Comparison of ENCODE assay signal across 8 mouse cellular contexts in the genomic region with DNA sequence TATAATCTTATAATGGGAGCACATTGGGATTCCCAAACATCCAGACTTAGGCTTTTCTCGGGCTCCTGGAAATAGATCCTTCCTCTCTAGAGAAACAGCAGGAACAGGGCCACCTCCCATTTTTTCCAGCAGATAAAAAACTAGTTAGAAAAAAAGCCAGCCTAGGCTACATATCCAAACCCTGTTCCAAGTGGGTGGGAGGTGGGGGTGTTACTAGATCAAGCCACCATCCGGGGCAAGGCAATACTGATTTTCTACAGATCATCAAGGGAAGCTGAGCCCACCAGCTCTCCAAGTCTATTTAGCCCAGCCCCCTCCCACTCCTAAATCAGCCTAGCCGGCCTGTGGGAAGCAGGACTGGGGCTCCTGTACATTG. TPM values are rescaled to one million over a fixed set of nuclear protein-coding genes. Genes with fewer than 3 reads are reported as not detected.
DNase-seq lines count a peak whose midpoint lies in the region; ATAC-seq lines count a peak whose summit lies in the region.

No protein-coding gene starts in this region.

- 56% methylated on average over 3 of the region's 3 CpGs for WGBS in neural tube, embryonic 11.5 days
- 54% methylated on average over 3 of the region's 3 CpGs for WGBS in heart, embryonic 14.5 days
- WGBS in limb, embryonic 15.5 days = 23% methylated on average over 3 of the region's 3 CpGs
- 57% methylated on average over 3 of the region's 3 CpGs for WGBS in stomach, embryonic 14.5 days

- no peak overlapping the region for H3K27ac ChIP-seq in neural tube, embryonic 11.5 days (ENCODE audit: low read depth, low read length)
- H3K27ac ChIP-seq in heart, embryonic 14.5 days (replicated peaks in 1 of 2; ENCODE audit: control insufficient read depth in 1 of 2, insufficient read depth in 1 of 2, low read depth in 2 of 2, low read length in 2 of 2) = peak overlapping the region; percentile 86 to 87
- peak overlapping the region; percentile 89 for H3K27ac ChIP-seq in limb, embryonic 15.5 days
- peak overlapping the region; percentile 62; the same call in 1 of the 2 replicates for H3K27ac ChIP-seq in stomach, embryonic 14.5 days (ENCODE audit: low read length)

- peaks cover 14% of the 10 kb centered on the region for H3K4me1 ChIP-seq in neural tube, embryonic 11.5 days (ENCODE audit: control insufficient read depth, insufficient read depth, low read length)
- H3K4me1 ChIP-seq in heart, embryonic 14.5 days (ENCODE audit: control insufficient read depth in 2 of 2, insufficient read depth in 2 of 2, low read length in 2 of 2) = peaks cover 17 to 23% of the 10 kb centered on the region in 2 experiments
- H3K4me1 ChIP-seq in limb, embryonic 15.5 days = peaks cover 36% of the 10 kb centered on the region
- H3K4me1 ChIP-seq in stomach, embryonic 14.5 days (ENCODE audit: control insufficient read depth, insufficient read depth, low read length) = peaks cover 20% of the 10 kb centered on the region; the same call in 1 of the 2 replicates

- no peak overlapping the region for H3K9ac ChIP-seq in neural tube, embryonic 11.5 days (ENCODE audit: low read length)
- H3K9ac ChIP-seq in heart, embryonic 14.5 days (ENCODE audit: low read length) = peak overlapping the region; percentile 88
- peak overlapping the region; percentile 40 for H3K9ac ChIP-seq in limb, embryonic 15.5 days
- H3K9ac ChIP-seq in stomach, embryonic 14.5 days (replicated peaks; ENCODE audit: low read depth, low read length) = no peak overlapping the region

- H3K4me3 ChIP-seq in neural tube, embryonic 11.5 days (ENCODE audit: low read depth, low read length) = no peak overlapping the region
- peak overlapping the region; percentile 42 to 74 for H3K4me3 ChIP-seq in heart, embryonic 14.5 days (ENCODE audit: control insufficient read depth in 1 of 2, insufficient read depth in 1 of 2, low read depth in 1 of 2, low read length in 2 of 2)
- H3K4me3 ChIP-seq in limb, embryonic 15.5 days = peak overlapping the region; percentile 62
- peak overlapping the region; percentile 17; the same call in 1 of the 2 replicates for H3K4me3 ChIP-seq in stomach, embryonic 14.5 days (ENCODE audit: low read depth, low read length)

- no peak for DNase-seq in neural tube, embryonic 11.5 days (ENCODE audit: low spot score)
- DNase-seq in neural tube, embryonic 10.5 days (ENCODE audit: extremely low spot score, low spot score) = no peak
- DNase-seq in cerebellum, postnatal 10 days = no peak
- no peak for DNase-seq in left cerebral cortex, adult 9 months (ENCODE audit: low spot score in 2 of 2)

- no peaks in the 10 kb centered on the region for H3K27me3 ChIP-seq in neural tube, embryonic 11.5 days (ENCODE audit: control insufficient read depth, insufficient read depth, low read length)
- no peaks in the 10 kb centered on the region for H3K27me3 ChIP-seq in heart, embryonic 14.5 days (ENCODE audit: control insufficient read depth, insufficient read depth, low read length)
- no peaks in the 10 kb centered on the region for H3K27me3 ChIP-seq in limb, embryonic 15.5 days
- no peaks in the 10 kb centered on the region for H3K27me3 ChIP-seq in stomach, embryonic 14.5 days (ENCODE audit: control insufficient read depth, insufficient read depth, low read length)

- ATAC-seq in neural tube, embryonic 11.5 days (ENCODE audit: insufficient read depth, low FRiP score, low TSS enrichment) = no peak
- ATAC-seq in heart, embryonic 14.5 days (ENCODE audit: insufficient number of reproducible peaks, insufficient read depth, low FRiP score, low read depth) = no peak
- no peak for ATAC-seq in limb, embryonic 15.5 days (ENCODE audit: insufficient number of reproducible peaks, low FRiP score, low TSS enrichment, low read depth)
- ATAC-seq in stomach, embryonic 14.5 days (ENCODE audit: insufficient number of reproducible peaks, insufficient read depth, low FRiP score, low read depth) = no peak
- no peak for ATAC-seq in CD4-positive, CD25-positive, alpha-beta regulatory T cell, adult 4 months

- peaks cover 8% of the 10 kb centered on the region for H3K36me3 ChIP-seq in neural tube, embryonic 11.5 days (ENCODE audit: control insufficient read depth, insufficient read depth, low read length)
- H3K36me3 ChIP-seq in heart, embryonic 14.5 days (ENCODE audit: control insufficient read depth, insufficient read depth, low read length) = peaks cover 38% of the 10 kb centered on the region
- peaks cover 45% of the 10 kb centered on the region for H3K36me3 ChIP-seq in limb, embryonic 15.5 days
- H3K36me3 ChIP-seq in stomach, embryonic 14.5 days (ENCODE audit: control insufficient read depth, insufficient read depth, low read length) = peaks cover 10% of the 10 kb centered on the region

- no peaks in the 10 kb centered on the region for H3K9me3 ChIP-seq in neural tube, embryonic 11.5 days (ENCODE audit: control insufficient read depth, low read length)
- H3K9me3 ChIP-seq in heart, embryonic 14.5 days (ENCODE audit: control insufficient read depth, low read length) = no peaks in the 10 kb centered on the region
- H3K9me3 ChIP-seq in limb, embryonic 15.5 days = no peaks in the 10 kb centered on the region
- H3K9me3 ChIP-seq in stomach, embryonic 14.5 days (ENCODE audit: control insufficient read depth, low read depth, low read length) = no peaks in the 10 kb centered on the region

- peak overlapping the region; percentile 12 for H3K4me2 ChIP-seq in neural tube, embryonic 11.5 days (ENCODE audit: low read depth)
- H3K4me2 ChIP-seq in heart, embryonic 14.5 days (ENCODE audit: low read length) = peak overlapping the region; percentile 97
- peak overlapping the region; percentile 92 for H3K4me2 ChIP-seq in limb, embryonic 15.5 days
- peak overlapping the region; percentile 83 for H3K4me2 ChIP-seq in stomach, embryonic 14.5 days (replicated peaks; ENCODE audit: low read depth, low read length)

RNA-seq across cellular contexts. Expression of gene Prkd2, which starts 2.0 kb away (rescaled TPM):
- 10.9 and 11.2 TPM in 2 replicates for polyA plus RNA-seq in neural tube, embryonic 11.5 days (2014; fragmentation: Nextera tagmentation; extraction: Ambion mirVana)
- polyA plus RNA-seq in heart, embryonic 14.5 days (2014; fragmentation: Nextera tagmentation; extraction: Ambion mirVana) = 11.2 and 12.5 TPM in 2 replicates
- 20.5 and 21.9 TPM in 2 replicates for polyA plus RNA-seq in limb, embryonic 15.5 days (2015; fragmentation: Nextera tagmentation; extraction: Ambion mirVana)
- polyA plus RNA-seq in stomach, embryonic 14.5 days (2014; fragmentation: Nextera tagmentation; extraction: Ambion mirVana) = 14.2 and 14.6 TPM in 2 replicates
- polyA plus RNA-seq in CD4-positive, CD25-positive, alpha-beta regulatory T cell, adult 4 months (2017; shearing (Covaris generic)) = 10 to 100 TPM; 57.3 to 60.0 TPM

RNA-seq across cellular contexts. Expression of gene Fkrp, which starts 28.2 kb away (rescaled TPM):
- polyA plus RNA-seq in neural tube, embryonic 11.5 days (2014; fragmentation: Nextera tagmentation; extraction: Ambion mirVana) = 24.3 and 24.4 TPM in 2 replicates
- 30.3 and 30.9 TPM in 2 replicates for polyA plus RNA-seq in heart, embryonic 14.5 days (2014; fragmentation: Nextera tagmentation; extraction: Ambion mirVana)
- 25.8 and 27.1 TPM in 2 replicates for polyA plus RNA-seq in limb, embryonic 15.5 days (2015; fragmentation: Nextera tagmentation; extraction: Ambion mirVana)
- polyA plus RNA-seq in stomach, embryonic 14.5 days (2014; fragmentation: Nextera tagmentation; extraction: Ambion mirVana) = 23.8 and 25.8 TPM in 2 replicates
- polyA plus RNA-seq in CD4-positive, CD25-positive, alpha-beta regulatory T cell, adult 4 months (2017; shearing (Covaris generic)) = 10 to 100 TPM in 1 of 2 experiments, 1 to 10 TPM in 1; 6.8 to 11.2 TPM

RNA-seq across cellular contexts. Expression of gene Strn4, which starts 29.0 kb away (rescaled TPM):
- 140 and 143 TPM in 2 replicates for polyA plus RNA-seq in neural tube, embryonic 11.5 days (2014; fragmentation: Nextera tagmentation; extraction: Ambion mirVana)
- 90.9 and 91.4 TPM in 2 replicates for polyA plus RNA-seq in heart, embryonic 14.5 days (2014; fragmentation: Nextera tagmentation; extraction: Ambion mirVana)
- 85.8 and 96.1 TPM in 2 replicates for polyA plus RNA-seq in limb, embryonic 15.5 days (2015; fragmentation: Nextera tagmentation; extraction: Ambion mirVana)
- polyA plus RNA-seq in stomach, embryonic 14.5 days (2014; fragmentation: Nextera tagmentation; extraction: Ambion mirVana) = 105 and 120 TPM in 2 replicates
- 10 to 100 TPM; 19.2 TPM for polyA plus RNA-seq in CD4-positive, CD25-positive, alpha-beta regulatory T cell, adult 4 months (2017; shearing (Covaris generic))

RNA-seq across cellular contexts. Expression of gene Dact3, which starts 30.4 kb away (rescaled TPM):
- 9.5 and 10.6 TPM in 2 replicates for polyA plus RNA-seq in neural tube, embryonic 11.5 days (2014; fragmentation: Nextera tagmentation; extraction: Ambion mirVana)
- polyA plus RNA-seq in heart, embryonic 14.5 days (2014; fragmentation: Nextera tagmentation; extraction: Ambion mirVana) = 13.2 and 13.8 TPM in 2 replicates
- 4.0 TPM in 2 replicates for polyA plus RNA-seq in limb, embryonic 15.5 days (2015; fragmentation: Nextera tagmentation; extraction: Ambion mirVana)
- polyA plus RNA-seq in stomach, embryonic 14.5 days (2014; fragmentation: Nextera tagmentation; extraction: Ambion mirVana) = 5.5 and 6.1 TPM in 2 replicates
- polyA plus RNA-seq in CD4-positive, CD25-positive, alpha-beta regulatory T cell, adult 4 months (2017; shearing (Covaris generic)) = not detected

RNA-seq across cellular contexts. Expression of gene Gng8, which starts 46.9 kb away (rescaled TPM):
- 7.0 and 7.2 TPM in 2 replicates for polyA plus RNA-seq in neural tube, embryonic 11.5 days (2014; fragmentation: Nextera tagmentation; extraction: Ambion mirVana)
- polyA plus RNA-seq in heart, embryonic 14.5 days (2014; fragmentation: Nextera tagmentation; extraction: Ambion mirVana) = 4.2 and 6.9 TPM in 2 replicates
- polyA plus RNA-seq in limb, embryonic 15.5 days (2015; fragmentation: Nextera tagmentation; extraction: Ambion mirVana) = 11.8 and 15.0 TPM in 2 replicates
- polyA plus RNA-seq in stomach, embryonic 14.5 days (2014; fragmentation: Nextera tagmentation; extraction: Ambion mirVana) = 12.8 and 12.9 TPM in 2 replicates
- not detected for polyA plus RNA-seq in CD4-positive, CD25-positive, alpha-beta regulatory T cell, adult 4 months (2017; shearing (Covaris generic))

Comparison
In these comparisons a context has a peak if more than half of its experiments do, and no peak if none do; other contexts are left out.
1. H3K4me2 ChIP-seq: peak in every context shown above with its lines; median percentile 97 in heart, embryonic 14.5 days; 92 in limb, embryonic 15.5 days; 83 in stomach, embryonic 14.5 days; 12 in neural tube, embryonic 11.5 days.
2. H3K9ac ChIP-seq: peak in heart, embryonic 14.5 days (single experiment) and limb, embryonic 15.5 days (single experiment); none in neural tube, embryonic 11.5 days (single experiment) and stomach, embryonic 14.5 days (single experiment).